Mouse (Mus musculus): ENCODE data around the gene Tnfsf8. TPM values are rescaled to one million over a fixed set of nuclear protein-coding genes. Genes with fewer than 3 reads are reported as not detected.

Gene Tnfsf8
- polyA plus RNA-seq, 1 experiment from 2014 or later = not detected

GRCm38 (mm10) chr4:63870678-63871077 lies 9.5 kb upstream of the Tnfsf8 start:
- H3K4me3 ChIP-seq (ENCODE audit: low read depth, low read length) = no peak overlapping the region
- no peak overlapping the region for H3K27ac ChIP-seq (ENCODE audit: low read length)
- no peak overlapping the region for H3K9ac ChIP-seq (ENCODE audit: low read depth, low read length)
- H3K27me3 ChIP-seq (ENCODE audit: control insufficient read depth, insufficient read depth, low read depth, low read length) = no peaks in the 10 kb centered on the region
- H3K4me2 ChIP-seq (ENCODE audit: low read depth, low read length) = no peak overlapping the region
- H3K4me1 ChIP-seq (ENCODE audit: control insufficient read depth, low read depth, low read length) = no peaks in the 10 kb centered on the region
- ATAC-seq (ENCODE audit: low read depth) = no peak
- no peaks in the 10 kb centered on the region for H3K36me3 ChIP-seq (ENCODE audit: control insufficient read depth, insufficient read depth)
- WGBS (ENCODE audit: insufficient replicate concordance) = 81% methylated on average over 1 of the region's 1 CpGs
- H3K9me3 ChIP-seq (replicated peaks; ENCODE audit: control insufficient read depth, low read length) = no peaks in the 10 kb centered on the region

GRCm38 (mm10) chr4:63868770-63869169 lies 7.6 kb upstream of the Tnfsf8 start:
- H3K4me3 ChIP-seq (ENCODE audit: low read depth, low read length) = no peak overlapping the region
- H3K4me1 ChIP-seq (ENCODE audit: control insufficient read depth, low read depth, low read length) = no peaks in the 10 kb centered on the region
- WGBS (ENCODE audit: insufficient replicate concordance) = 45% methylated on average over 2 of the region's 2 CpGs
- ATAC-seq (ENCODE audit: low read depth) = no peak
- H3K27me3 ChIP-seq (ENCODE audit: control insufficient read depth, insufficient read depth, low read depth, low read length) = no peaks in the 10 kb centered on the region
- H3K4me2 ChIP-seq (ENCODE audit: low read depth, low read length) = no peak overlapping the region
- H3K9ac ChIP-seq (ENCODE audit: low read depth, low read length) = no peak overlapping the region
- H3K27ac ChIP-seq (ENCODE audit: low read length) = no peak overlapping the region
- no peaks in the 10 kb centered on the region for H3K36me3 ChIP-seq (ENCODE audit: control insufficient read depth, insufficient read depth)
- no peaks in the 10 kb centered on the region for H3K9me3 ChIP-seq (replicated peaks; ENCODE audit: control insufficient read depth, low read length)

GRCm38 (mm10) chr4:63862953-63863352 lies 1.8 kb upstream of the Tnfsf8 start:
- WGBS (ENCODE audit: insufficient replicate concordance) = 43% methylated on average over 3 of the region's 3 CpGs
- no peak for ATAC-seq (ENCODE audit: low read depth)

GRCm38 (mm10) chr4:63862092-63862697 lies 1.0 kb upstream of the Tnfsf8 start:
- H3K36me3 ChIP-seq (ENCODE audit: control insufficient read depth, insufficient read depth) = no peaks in the 10 kb centered on the region
- no peaks in the 10 kb centered on the region for H3K4me1 ChIP-seq (ENCODE audit: control insufficient read depth, low read depth, low read length)
- no peaks in the 10 kb centered on the region for H3K27me3 ChIP-seq (ENCODE audit: control insufficient read depth, insufficient read depth, low read depth, low read length)
- no peak for ATAC-seq (ENCODE audit: low read depth)
- H3K27ac ChIP-seq (ENCODE audit: low read length) = no peak overlapping the region
- no peak overlapping the region for H3K4me3 ChIP-seq (ENCODE audit: low read depth, low read length)
- no peaks in the 10 kb centered on the region for H3K9me3 ChIP-seq (replicated peaks; ENCODE audit: control insufficient read depth, low read length)
- WGBS (ENCODE audit: insufficient replicate concordance) = 56% methylated on average over 4 of the region's 4 CpGs
- H3K9ac ChIP-seq (ENCODE audit: low read depth, low read length) = no peak overlapping the region
- H3K4me2 ChIP-seq (ENCODE audit: low read depth, low read length) = no peak overlapping the region

More at GRCm38 (mm10) chr4:63862953-63863352, 1.8 kb upstream of the Tnfsf8 start:
- H3K4me3 ChIP-seq (ENCODE audit: low read depth, low read length) = no peak overlapping the region
- H3K9me3 ChIP-seq (replicated peaks; ENCODE audit: control insufficient read depth, low read length) = no peaks in the 10 kb centered on the region
- H3K4me1 ChIP-seq (ENCODE audit: control insufficient read depth, low read depth, low read length) = no peaks in the 10 kb centered on the region
- H3K4me2 ChIP-seq (ENCODE audit: low read depth, low read length) = no peak overlapping the region
- H3K27ac ChIP-seq (ENCODE audit: low read length) = no peak overlapping the region
- H3K36me3 ChIP-seq (ENCODE audit: control insufficient read depth, insufficient read depth) = no peaks in the 10 kb centered on the region
- H3K27me3 ChIP-seq (ENCODE audit: control insufficient read depth, insufficient read depth, low read depth, low read length) = no peaks in the 10 kb centered on the region
- H3K9ac ChIP-seq (ENCODE audit: low read depth, low read length) = no peak overlapping the region

- H3K4me2 ChIP-seq (ENCODE audit: low read depth, low read length) = no peak overlapping the region
- H3K4me1 ChIP-seq (ENCODE audit: control insufficient read depth, low read depth, low read length) = no peaks in the 10 kb centered on the region
- 68% methylated on average over 5 of the region's 5 CpGs for WGBS (ENCODE audit: insufficient replicate concordance)
- H3K27me3 ChIP-seq (ENCODE audit: control insufficient read depth, insufficient read depth, low read depth, low read length) = no peaks in the 10 kb centered on the region
- no peaks in the 10 kb centered on the region for H3K36me3 ChIP-seq (ENCODE audit: control insufficient read depth, insufficient read depth)
- H3K9me3 ChIP-seq (replicated peaks; ENCODE audit: control insufficient read depth, low read length) = no peaks in the 10 kb centered on the region
- H3K4me3 ChIP-seq (ENCODE audit: low read depth, low read length) = no peak overlapping the region
- ATAC-seq (ENCODE audit: low read depth) = no peak
- H3K27ac ChIP-seq (ENCODE audit: low read length) = no peak overlapping the region
- H3K9ac ChIP-seq (ENCODE audit: low read depth, low read length) = no peak overlapping the region
Observed at GRCm38 (mm10) chr4:63860236-63860635, 911 bp downstream of the Tnfsf8 start.

GRCm38 (mm10) chr4:63859785-63860203 lies 1.4 kb downstream of the Tnfsf8 start:
- Histone ChIP-seq H3K9me3 (replicated peaks; ENCODE audit: control insufficient read depth, low read length) (no peaks in the 10 kb centered on the region), H3K4me1 (ENCODE audit: control insufficient read depth, low read depth, low read length) (no peaks in the 10 kb centered on the region), H3K4me3 (ENCODE audit: low read depth, low read length) (no peak overlapping the region), H3K36me3 (ENCODE audit: control insufficient read depth, insufficient read depth) (no peaks in the 10 kb centered on the region), H3K4me2 (ENCODE audit: low read depth, low read length) (no peak overlapping the region), H3K27me3 (ENCODE audit: control insufficient read depth, insufficient read depth, low read depth, low read length) (no peaks in the 10 kb centered on the region), H3K27ac (ENCODE audit: low read length) (no peak overlapping the region), H3K9ac (ENCODE audit: low read depth, low read length) (no peak overlapping the region)
- no peak for ATAC-seq (ENCODE audit: low read depth)
- 56% methylated on average over 4 of the region's 4 CpGs for WGBS (ENCODE audit: insufficient replicate concordance)

- no peaks in the 10 kb centered on the region for H3K27me3 ChIP-seq (ENCODE audit: control insufficient read depth, insufficient read depth, low read depth, low read length)
- H3K27ac ChIP-seq (ENCODE audit: low read length) = no peak overlapping the region
- WGBS (ENCODE audit: insufficient replicate concordance) = 63% methylated on average over 7 of the region's 7 CpGs
- H3K4me3 ChIP-seq (ENCODE audit: low read depth, low read length) = no peak overlapping the region
- no peaks in the 10 kb centered on the region for H3K9me3 ChIP-seq (replicated peaks; ENCODE audit: control insufficient read depth, low read length)
- no peaks in the 10 kb centered on the region for H3K36me3 ChIP-seq (ENCODE audit: control insufficient read depth, insufficient read depth)
- ATAC-seq (ENCODE audit: low read depth) = no peak
- no peaks in the 10 kb centered on the region for H3K4me1 ChIP-seq (ENCODE audit: control insufficient read depth, low read depth, low read length)
- H3K9ac ChIP-seq (ENCODE audit: low read depth, low read length) = no peak overlapping the region
- H3K4me2 ChIP-seq (ENCODE audit: low read depth, low read length) = no peak overlapping the region
Observed at GRCm38 (mm10) chr4:63858646-63859224, 2.4 kb downstream of the Tnfsf8 start.

GRCm38 (mm10) chr4:63856764-63857163 lies 4.4 kb downstream of the Tnfsf8 start:
- no peak for ATAC-seq (ENCODE audit: low read depth)
- Histone ChIP-seq H3K27me3 (ENCODE audit: control insufficient read depth, insufficient read depth, low read depth, low read length) (no peaks in the 10 kb centered on the region), H3K4me1 (ENCODE audit: control insufficient read depth, low read depth, low read length) (no peaks in the 10 kb centered on the region), H3K4me2 (ENCODE audit: low read depth, low read length) (no peak overlapping the region), H3K27ac (ENCODE audit: low read length) (no peak overlapping the region), H3K4me3 (ENCODE audit: low read depth, low read length) (no peak overlapping the region), H3K9me3 (replicated peaks; ENCODE audit: control insufficient read depth, low read length) (no peaks in the 10 kb centered on the region), H3K36me3 (ENCODE audit: control insufficient read depth, insufficient read depth) (no peaks in the 10 kb centered on the region), H3K9ac (ENCODE audit: low read depth, low read length) (no peak overlapping the region)
- WGBS (ENCODE audit: insufficient replicate concordance) = 57% methylated on average over 6 of the region's 6 CpGs

- Histone ChIP-seq H3K4me1 (ENCODE audit: control insufficient read depth, low read depth, low read length) (no peaks in the 10 kb centered on the region), H3K27me3 (ENCODE audit: control insufficient read depth, insufficient read depth, low read depth, low read length) (no peaks in the 10 kb centered on the region), H3K4me2 (ENCODE audit: low read depth, low read length) (no peak overlapping the region), H3K9me3 (replicated peaks; ENCODE audit: control insufficient read depth, low read length) (no peaks in the 10 kb centered on the region), H3K27ac (ENCODE audit: low read length) (no peak overlapping the region), H3K4me3 (ENCODE audit: low read depth, low read length) (no peak overlapping the region), H3K9ac (ENCODE audit: low read depth, low read length) (no peak overlapping the region), H3K36me3 (ENCODE audit: control insufficient read depth, insufficient read depth) (no peaks in the 10 kb centered on the region)
- ATAC-seq (ENCODE audit: low read depth) = no peak
- 45% methylated on average over 1 of the region's 1 CpGs for WGBS (ENCODE audit: insufficient replicate concordance)
Observed at GRCm38 (mm10) chr4:63853782-63854386, 7.3 kb downstream of the Tnfsf8 start.
